Mouse (Mus musculus) ES-Bruce4 (cell line): Measurements from ENCODE around the gene Pacsin1. TPM values are rescaled to one million over a fixed set of nuclear protein-coding genes. Genes with fewer than 3 reads are reported as not detected.
"Not testable (repeated sequence)": the region's sequence is repeated elsewhere in the genome, so short reads cannot be mapped to it uniquely, and the experiment has no call there.

Source experiments
- H3K27ac ChIP-seq: 2 replicates; pipeline ENCODE4 v1.5.1; 2012; ENCODE audit warnings: low read length, inconsistent platforms; ENCODE audit not compliant: insufficient read depth
- H3K27me3 ChIP-seq: 2 replicates; pipeline ENCODE4 v1.6.1; 2012; ENCODE audit warnings: mild to moderate bottlenecking, low read length, inconsistent platforms; ENCODE audit not compliant: control insufficient read depth, poor library complexity, insufficient read depth, severe bottlenecking
- H3K36me3 ChIP-seq: 2 replicates; pipeline ENCODE4 v1.6.1; 2012; ENCODE audit warnings: inconsistent platforms, mild to moderate bottlenecking, low read length, moderate library complexity; ENCODE audit not compliant: control insufficient read depth, poor library complexity, insufficient read depth, severe bottlenecking
- H3K4me1 ChIP-seq: one replicate; pipeline ENCODE4 v1.8.1; 2011; ENCODE audit warnings: low read length; ENCODE audit not compliant: control insufficient read depth, insufficient read depth
- H3K4me3 ChIP-seq: 2 replicates; pipeline ENCODE4 v1.5.1; 2011; ENCODE audit warnings: low read depth, mild to moderate bottlenecking, low read length
- H3K9ac ChIP-seq: 2 replicates; pipeline ENCODE4 v1.6.1; 2012; ENCODE audit warnings: low read depth, mild to moderate bottlenecking, inconsistent platforms; ENCODE audit not compliant: poor library complexity, severe bottlenecking
- H3K9me3 ChIP-seq: replicated peaks from 2 replicates; pipeline ENCODE4 v1.6.1; 2012; ENCODE audit warnings: mild to moderate bottlenecking, low read length, inconsistent platforms; ENCODE audit not compliant: control insufficient read depth, poor library complexity, insufficient read depth, severe bottlenecking
- CTCF ChIP-seq: IDR thresholded peaks from one replicate; pipeline ENCODE4 v1.8.1; 2011; ENCODE audit warnings: low read depth, low read length
- EP300 ChIP-seq: IDR thresholded peaks from 2 replicates; pipeline ENCODE4 v1.6.1; 2011; ENCODE audit warnings: low read depth, low read length; ENCODE audit not compliant: insufficient read depth
- POLR2A ChIP-seq: IDR thresholded peaks from one replicate; pipeline ENCODE4 v1.8.1; 2011; ENCODE audit warnings: low read length; ENCODE audit not compliant: insufficient read depth
- polyA plus RNA-seq: library from polyadenylated mRNA; stranded (reverse); fragments of >200 nt; gene quantifications from 2 replicates; pipeline ENCODE4 v1.2.4, GENCODE M21; 2011; ENCODE audit warnings: low read depth; ENCODE audit not compliant: missing spikeins, insufficient read depth, insufficient read length

Pacsin1 gene
- polyA plus RNA-seq, 1 experiment = 16.8 TPM

GRCm38 (mm10) chr17:27638921-27639332 lies 16.4 kb upstream of the Pacsin1 start:
- Histone ChIP-seq H3K9ac (no peak overlapping the region), H3K9me3 (no peaks in the 10 kb centered on the region), H3K4me3 (no peak overlapping the region), H3K27ac (no peak overlapping the region), H3K36me3 (peaks cover 9% of the 10 kb centered on the region), H3K4me1 (peaks cover 5% of the 10 kb centered on the region), H3K27me3 (no peaks in the 10 kb centered on the region)
- TF ChIP-seq POLR2A = no peak
- TF ChIP-seq CTCF = peak; percentile 83

- not testable (repeated sequence) for H3K4me1 ChIP-seq, H3K9me3 ChIP-seq, H3K27me3 ChIP-seq, H3K36me3 ChIP-seq, H3K9ac ChIP-seq, H3K4me3 ChIP-seq, H3K27ac ChIP-seq
These were observed 15.5 kb upstream of the Pacsin1 start for GRCm38 (mm10) chr17:27639851-27640250.

DNA sequence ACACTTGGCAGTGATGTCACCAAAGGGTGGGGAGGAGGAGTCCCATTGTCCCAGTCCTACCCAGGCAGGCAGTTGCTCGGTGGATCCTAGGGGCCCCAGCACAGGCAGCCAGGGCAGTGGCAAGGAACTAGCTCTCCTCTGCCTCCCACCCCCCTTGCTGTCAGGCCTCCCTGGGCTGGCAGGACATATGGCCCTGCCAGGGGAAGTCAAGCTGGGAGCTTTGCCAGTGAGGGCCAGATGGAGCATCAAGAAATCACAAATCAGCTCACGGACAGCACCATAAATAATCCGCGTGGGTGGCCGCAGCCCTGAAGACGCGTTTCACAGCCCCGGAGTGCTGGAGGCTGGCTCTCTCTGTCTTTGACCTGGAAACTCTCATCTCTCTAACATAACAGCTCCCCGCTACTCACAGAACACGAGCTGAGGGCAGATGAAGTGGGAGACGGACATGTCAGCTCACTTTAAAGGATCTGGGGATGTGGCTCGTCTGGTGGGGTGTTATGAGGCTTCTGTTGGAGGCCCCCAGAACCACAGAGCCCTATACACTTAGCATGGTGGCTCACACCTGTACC lies 12.7 kb upstream of the Pacsin1 start:
- no peak overlapping the region for H3K4me3 ChIP-seq
- H3K36me3 ChIP-seq = no peaks in the 10 kb centered on the region
- H3K9ac ChIP-seq = no peak overlapping the region
- H3K27me3 ChIP-seq = no peaks in the 10 kb centered on the region
- H3K27ac ChIP-seq = no peak overlapping the region
- no peaks in the 10 kb centered on the region for H3K9me3 ChIP-seq
- H3K4me1 ChIP-seq = peaks cover 2% of the 10 kb centered on the region
- no peak for TF ChIP-seq POLR2A

GRCm38 (mm10) chr17:27643101-27643500 lies 12.2 kb upstream of the Pacsin1 start:
- H3K9ac ChIP-seq = no peak overlapping the region
- no peaks in the 10 kb centered on the region for H3K36me3 ChIP-seq
- no peak for TF ChIP-seq EP300
- TF ChIP-seq POLR2A = no peak
- no peak for TF ChIP-seq CTCF
- H3K4me3 ChIP-seq = no peak overlapping the region
- H3K27ac ChIP-seq = no peak overlapping the region
- H3K4me1 ChIP-seq = peaks cover 2% of the 10 kb centered on the region
- no peaks in the 10 kb centered on the region for H3K27me3 ChIP-seq
- no peaks in the 10 kb centered on the region for H3K9me3 ChIP-seq

DNA sequence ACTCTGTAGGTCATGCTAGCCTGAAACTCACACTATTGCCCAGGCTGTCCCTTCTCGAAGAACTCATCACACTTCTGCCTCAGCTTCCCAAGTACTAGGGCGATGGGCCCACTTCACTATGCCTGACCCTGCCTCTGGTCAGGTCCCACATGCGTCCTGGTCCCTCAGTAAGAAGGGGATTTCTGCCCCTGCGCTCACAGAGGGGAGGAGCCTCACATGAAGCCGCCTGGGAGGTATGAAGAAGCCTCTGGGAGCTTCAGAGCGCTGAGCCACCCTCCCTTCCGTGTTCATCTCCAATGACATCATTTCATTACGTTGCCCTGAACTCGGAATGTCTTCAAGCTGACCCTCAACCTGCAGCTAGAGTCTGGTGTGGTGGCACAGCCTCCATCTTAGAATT lies 11.6 kb upstream of the Pacsin1 start:
- no peak overlapping the region for H3K27ac ChIP-seq
- H3K4me1 ChIP-seq = peaks cover 2% of the 10 kb centered on the region
- no peak overlapping the region for H3K4me3 ChIP-seq
- no peak for TF ChIP-seq EP300
- TF ChIP-seq POLR2A = no peak
- TF ChIP-seq CTCF = no peak
- H3K27me3 ChIP-seq = no peaks in the 10 kb centered on the region
- H3K36me3 ChIP-seq = no peaks in the 10 kb centered on the region
- H3K9ac ChIP-seq = no peak overlapping the region
- no peaks in the 10 kb centered on the region for H3K9me3 ChIP-seq

DNA sequence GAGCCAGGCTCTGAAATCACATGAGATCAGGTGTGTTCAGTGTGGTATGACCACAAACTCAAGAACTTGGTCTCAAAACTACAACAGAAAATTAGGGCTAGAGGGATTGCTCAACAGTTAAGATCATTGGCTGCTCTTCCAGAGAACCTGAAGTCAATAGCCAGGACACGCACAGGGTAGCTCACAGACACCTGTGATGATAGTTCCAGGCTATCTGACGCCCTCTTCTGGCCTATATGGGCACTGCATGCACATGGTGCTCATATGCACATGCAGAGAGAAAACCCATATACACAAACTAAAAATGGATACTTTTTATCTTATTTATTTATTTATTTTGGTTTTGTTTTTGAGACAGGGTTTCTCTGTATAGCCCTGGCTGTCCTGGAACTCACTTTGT lies 10.7 kb upstream of the Pacsin1 start:
- H3K27me3 ChIP-seq = no peaks in the 10 kb centered on the region
- no peaks in the 10 kb centered on the region for H3K36me3 ChIP-seq
- no peaks in the 10 kb centered on the region for H3K9me3 ChIP-seq
- no peak overlapping the region for H3K27ac ChIP-seq
- no peak overlapping the region for H3K4me3 ChIP-seq
- H3K9ac ChIP-seq = no peak overlapping the region
- H3K4me1 ChIP-seq = no peaks in the 10 kb centered on the region
- TF ChIP-seq CTCF (peak; percentile 52), EP300 (no peak), POLR2A (no peak)
